Mouse (Mus musculus): Measurements from ENCODE around the gene Hoxb5. TPM values are rescaled to one million over a fixed set of nuclear protein-coding genes. Genes with fewer than 3 reads are reported as not detected.

The Hoxb5 gene
- polyA plus RNA-seq, 1 experiment from 2014 or later: 19.2 TPM

DNA sequence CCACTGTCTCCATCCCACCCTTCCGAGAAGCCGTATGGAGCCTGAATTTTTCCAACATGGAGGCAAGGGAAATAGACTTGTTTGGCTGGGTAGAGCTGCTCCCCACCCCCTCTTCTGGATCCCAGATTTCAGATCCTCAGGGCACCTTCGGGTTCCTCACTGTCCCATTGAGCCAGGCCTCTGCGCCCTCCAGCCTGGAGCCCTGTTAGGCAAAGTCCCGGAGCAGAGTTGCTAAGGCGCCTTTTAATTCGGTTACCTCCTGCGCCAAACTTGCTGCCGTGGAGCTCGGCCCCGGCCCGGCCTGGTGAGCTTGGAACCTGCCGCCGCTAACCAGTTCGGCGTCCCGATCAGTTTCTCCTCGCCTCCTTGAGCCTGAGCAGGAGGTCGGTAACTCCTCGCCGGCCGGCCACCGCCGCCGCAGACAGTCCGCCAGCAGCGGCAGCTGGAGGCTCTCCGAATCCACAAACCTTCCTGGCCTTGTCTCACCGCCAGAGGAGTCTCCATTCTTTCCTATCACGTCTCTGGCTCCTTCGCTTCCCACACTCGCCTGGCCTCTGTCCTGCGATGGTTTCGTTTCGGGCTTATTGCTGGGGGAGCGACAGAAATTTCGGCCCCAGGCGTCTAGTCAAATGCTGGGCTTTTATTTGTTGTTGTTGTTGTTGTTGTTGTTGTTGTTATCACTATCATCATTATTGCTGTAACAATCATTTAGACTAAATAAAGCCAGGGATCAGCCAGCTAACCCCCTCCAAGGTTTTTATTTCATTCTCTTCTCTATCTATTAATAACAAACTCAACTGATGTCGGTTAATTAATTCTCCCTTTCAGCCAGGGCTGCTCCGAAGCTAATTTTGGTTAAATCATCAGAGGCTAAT is 38.8 kb downstream of the Hoxb5 start:
- Histone ChIP-seq H3K4me3 (ENCODE audit: low read length) (peak overlapping the region; percentile 43), H3K9ac (replicated peaks; ENCODE audit: low read length) (peak overlapping the region; percentile 81), H3K27ac (ENCODE audit: low read length) (peak overlapping the region; percentile 99), H3K4me1 (ENCODE audit: insufficient read depth, low read length) (peaks cover 93% of the 10 kb centered on the region), H3K27me3 (ENCODE audit: insufficient read depth, low read length) (no peaks in the 10 kb centered on the region), H3K4me2 (replicated peaks; ENCODE audit: low read depth, low read length) (peak overlapping the region; percentile 90), H3K36me3 (ENCODE audit: insufficient read depth, low read length) (peaks cover 31% of the 10 kb centered on the region), H3K9me3 (ENCODE audit: low read length) (no peaks in the 10 kb centered on the region)
- ATAC-seq (ENCODE audit: low FRiP score, low TSS enrichment): no peak
- WGBS: 4% methylated on average over 40 of the region's 40 CpGs

DNA sequence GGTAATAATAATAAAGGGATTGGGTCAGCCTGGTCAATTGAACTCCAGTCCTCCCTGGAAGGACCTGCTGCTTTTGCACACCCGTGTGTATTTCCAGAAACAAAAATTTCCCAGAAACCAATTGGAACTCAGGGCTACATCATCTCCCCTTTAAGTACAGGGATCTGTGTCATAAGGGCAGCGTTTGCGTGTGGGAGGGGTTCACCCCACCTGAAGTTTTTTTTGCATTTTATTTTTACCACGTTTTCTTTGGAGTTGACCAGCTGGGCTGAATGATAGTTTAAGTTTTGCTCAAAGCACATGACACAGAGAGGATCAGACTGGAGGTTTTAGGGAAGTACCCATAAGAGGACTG is 39.4 kb downstream of the Hoxb5 start:
- Histone ChIP-seq H3K27me3 (ENCODE audit: insufficient read depth, low read length) (no peaks in the 10 kb centered on the region), H3K36me3 (ENCODE audit: insufficient read depth, low read length) (peaks cover 31% of the 10 kb centered on the region), H3K27ac (ENCODE audit: low read length) (peak overlapping the region; percentile 99), H3K4me3 (ENCODE audit: low read length) (peak overlapping the region; percentile 43), H3K4me1 (ENCODE audit: insufficient read depth, low read length) (peaks cover 91% of the 10 kb centered on the region), H3K4me2 (replicated peaks; ENCODE audit: low read depth, low read length) (peak overlapping the region; percentile 90), H3K9me3 (ENCODE audit: low read length) (no peaks in the 10 kb centered on the region), H3K9ac (replicated peaks; ENCODE audit: low read length) (peak overlapping the region; percentile 81)
- WGBS: 9% methylated on average over 4 of the region's 4 CpGs
- ATAC-seq (ENCODE audit: low FRiP score, low TSS enrichment): no peak

DNA sequence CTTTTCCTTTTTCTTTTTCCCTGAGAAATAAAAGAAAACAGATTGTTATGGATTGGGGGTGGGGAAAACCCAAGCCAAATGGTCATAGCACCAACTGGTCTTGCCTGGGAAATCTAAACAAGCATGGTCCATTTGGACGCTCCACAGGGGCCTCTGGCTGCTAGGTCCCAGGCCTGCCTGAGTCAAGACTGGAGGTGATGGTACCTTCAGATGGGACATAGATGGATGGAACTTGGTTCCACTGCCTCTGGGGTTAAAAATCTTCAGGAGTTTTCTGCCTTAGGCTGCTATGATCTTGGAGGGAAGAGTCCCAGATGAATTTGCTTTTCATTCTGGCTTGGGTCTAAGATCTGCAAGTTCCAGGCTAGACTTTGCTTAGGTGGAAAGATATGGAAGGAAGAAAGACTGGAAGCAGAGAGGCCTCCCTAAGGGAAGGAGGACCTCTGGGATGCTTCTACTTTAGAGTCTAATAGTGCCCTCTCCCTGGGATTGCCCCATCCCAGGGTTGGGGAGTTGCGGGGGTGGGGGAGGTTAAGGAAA is 40.1 kb downstream of the Hoxb5 start:
- peaks cover 28% of the 10 kb centered on the region for H3K36me3 ChIP-seq (ENCODE audit: insufficient read depth, low read length)
- peak overlapping the region; percentile 99 for H3K27ac ChIP-seq (ENCODE audit: low read length)
- 34% methylated on average over 2 of the region's 2 CpGs for WGBS
- peak overlapping the region; percentile 90 for H3K4me2 ChIP-seq (replicated peaks; ENCODE audit: low read depth, low read length)
- H3K27me3 ChIP-seq (ENCODE audit: insufficient read depth, low read length): no peaks in the 10 kb centered on the region
- no peaks in the 10 kb centered on the region for H3K9me3 ChIP-seq (ENCODE audit: low read length)
- peaks cover 90% of the 10 kb centered on the region for H3K4me1 ChIP-seq (ENCODE audit: insufficient read depth, low read length)
- no peak for ATAC-seq (ENCODE audit: low FRiP score, low TSS enrichment)
- H3K4me3 ChIP-seq (ENCODE audit: low read length): peak overlapping the region; percentile 19
- peak overlapping the region; percentile 68 for H3K9ac ChIP-seq (replicated peaks; ENCODE audit: low read length)

DNA sequence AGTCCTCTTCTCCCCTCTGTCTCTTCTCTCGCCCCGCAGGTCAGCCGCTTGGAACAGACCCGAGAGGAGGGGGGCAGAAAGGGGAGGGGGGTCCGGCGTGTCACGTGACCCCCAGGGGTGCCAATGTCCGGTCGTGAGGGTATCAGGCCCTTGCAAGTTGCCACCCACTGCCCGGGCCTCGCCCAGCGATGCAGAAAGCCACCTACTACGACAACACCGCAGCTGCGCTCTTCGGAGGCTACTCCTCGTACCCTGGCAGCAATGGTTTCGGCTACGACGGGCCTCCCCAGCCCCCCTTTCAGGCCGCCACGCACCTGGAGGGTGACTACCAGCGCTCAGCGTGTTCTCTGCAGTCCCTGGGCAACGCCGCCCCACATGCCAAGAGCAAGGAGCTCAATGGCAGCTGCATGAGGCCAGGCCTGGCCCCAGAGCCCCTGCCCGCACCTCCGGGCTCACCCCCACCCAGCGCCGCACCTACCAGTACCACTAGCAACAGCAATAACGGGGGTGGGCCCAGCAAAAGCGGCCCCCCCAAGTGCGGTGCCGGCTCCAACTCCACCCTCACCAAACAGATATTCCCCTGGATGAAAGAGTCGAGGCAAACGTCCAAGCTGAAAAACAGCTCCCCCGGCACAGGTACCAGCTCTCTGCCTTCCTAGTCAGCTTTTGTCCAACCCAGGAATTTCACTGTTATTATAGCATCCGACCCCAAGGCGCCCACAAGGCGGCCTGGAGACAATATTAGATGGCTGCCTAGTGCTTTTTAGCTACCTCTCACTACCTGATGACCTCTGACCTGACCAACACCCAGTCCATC is 41.1 kb downstream of the Hoxb5 start:
- ATAC-seq (ENCODE audit: low FRiP score, low TSS enrichment): peak; percentile 25; the same call in 1 of the 2 replicates
- H3K4me2 ChIP-seq (replicated peaks; ENCODE audit: low read depth, low read length): peak overlapping the region; percentile 90

DNA sequence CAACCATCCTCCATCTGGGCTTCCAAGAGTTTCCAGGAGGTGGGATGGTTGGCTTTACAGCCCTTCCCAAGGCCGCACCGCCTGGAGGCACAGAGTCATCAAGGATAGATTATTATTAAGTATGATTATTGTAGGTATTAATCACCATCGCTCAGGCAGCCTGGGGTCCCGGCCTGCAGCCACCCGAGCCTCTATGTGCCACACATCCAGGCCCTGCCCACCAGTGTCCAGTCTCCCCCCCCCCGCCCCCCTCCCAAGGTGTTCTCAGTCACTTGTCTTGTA is 41.7 kb downstream of the Hoxb5 start:
- no peaks in the 10 kb centered on the region for H3K27me3 ChIP-seq (ENCODE audit: insufficient read depth, low read length)

More for the DNA sequence above, 41.1 kb downstream of the Hoxb5 start:
- 21% methylated on average over 40 of the region's 40 CpGs for WGBS
- Histone ChIP-seq H3K9me3 (ENCODE audit: low read length) (no peaks in the 10 kb centered on the region), H3K9ac (replicated peaks; ENCODE audit: low read length) (peak overlapping the region; percentile 68), H3K4me1 (ENCODE audit: insufficient read depth, low read length) (peaks cover 90% of the 10 kb centered on the region), H3K4me3 (ENCODE audit: low read length) (peak overlapping the region; percentile 18), H3K27me3 (ENCODE audit: insufficient read depth, low read length) (no peaks in the 10 kb centered on the region), H3K27ac (ENCODE audit: low read length) (peak overlapping the region; percentile 99), H3K36me3 (ENCODE audit: insufficient read depth, low read length) (peaks cover 28% of the 10 kb centered on the region)

DNA sequence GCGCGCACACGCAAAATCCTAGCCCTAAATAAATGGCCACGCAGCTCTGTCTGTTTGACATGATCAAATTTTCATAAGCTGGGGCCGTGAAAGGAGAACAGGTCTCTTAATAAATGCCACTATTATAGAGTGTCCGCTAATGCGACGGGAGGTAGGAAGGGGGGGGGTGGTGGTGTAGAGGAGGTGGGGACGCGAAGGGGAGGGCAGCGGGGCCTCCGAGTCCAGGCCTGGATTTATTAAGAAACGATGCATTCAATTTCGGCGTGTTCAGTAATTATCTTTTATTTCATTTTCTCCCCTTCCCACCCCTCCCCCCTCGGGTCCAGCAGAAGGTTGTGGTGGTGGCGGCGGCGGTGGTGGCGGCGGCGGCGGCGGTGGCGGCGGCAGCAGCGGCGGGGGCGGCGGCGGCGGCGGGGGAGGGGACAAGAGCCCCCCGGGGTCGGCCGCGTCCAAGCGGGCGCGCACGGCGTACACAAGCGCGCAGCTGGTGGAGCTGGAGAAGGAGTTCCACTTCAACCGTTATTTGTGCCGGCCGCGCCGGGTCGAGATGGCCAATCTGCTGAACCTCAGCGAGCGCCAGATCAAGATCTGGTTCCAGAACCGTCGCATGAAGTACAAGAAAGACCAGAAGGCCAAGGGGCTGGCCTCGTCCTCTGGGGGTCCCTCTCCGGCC is 42.2 kb downstream of the Hoxb5 start:
- Histone ChIP-seq H3K9ac (replicated peaks; ENCODE audit: low read length) (peak overlapping the region; percentile 68), H3K36me3 (ENCODE audit: insufficient read depth, low read length) (peaks cover 28% of the 10 kb centered on the region), H3K4me3 (ENCODE audit: low read length) (peak overlapping the region; percentile 37), H3K4me2 (replicated peaks; ENCODE audit: low read depth, low read length) (peak overlapping the region; percentile 90), H3K27me3 (ENCODE audit: insufficient read depth, low read length) (no peaks in the 10 kb centered on the region), H3K9me3 (ENCODE audit: low read length) (no peaks in the 10 kb centered on the region), H3K27ac (ENCODE audit: low read length) (peak overlapping the region; percentile 99), H3K4me1 (ENCODE audit: insufficient read depth, low read length) (peaks cover 89% of the 10 kb centered on the region)
- WGBS: 7% methylated on average over 39 of the region's 56 CpGs
- ATAC-seq (ENCODE audit: low FRiP score, low TSS enrichment): no peak

More for the DNA sequence above, 41.7 kb downstream of the Hoxb5 start:
- ATAC-seq (ENCODE audit: low FRiP score, low TSS enrichment): no peak
- H3K4me3 ChIP-seq (ENCODE audit: low read length): peak overlapping the region; percentile 37
- 23% methylated on average over 6 of the region's 6 CpGs for WGBS
- H3K9ac ChIP-seq (replicated peaks; ENCODE audit: low read length): peak overlapping the region; percentile 68
- H3K4me2 ChIP-seq (replicated peaks; ENCODE audit: low read depth, low read length): peak overlapping the region; percentile 90
- H3K27ac ChIP-seq (ENCODE audit: low read length): peak overlapping the region; percentile 99
- peaks cover 90% of the 10 kb centered on the region for H3K4me1 ChIP-seq (ENCODE audit: insufficient read depth, low read length)
- no peaks in the 10 kb centered on the region for H3K9me3 ChIP-seq (ENCODE audit: low read length)
- peaks cover 28% of the 10 kb centered on the region for H3K36me3 ChIP-seq (ENCODE audit: insufficient read depth, low read length)

DNA sequence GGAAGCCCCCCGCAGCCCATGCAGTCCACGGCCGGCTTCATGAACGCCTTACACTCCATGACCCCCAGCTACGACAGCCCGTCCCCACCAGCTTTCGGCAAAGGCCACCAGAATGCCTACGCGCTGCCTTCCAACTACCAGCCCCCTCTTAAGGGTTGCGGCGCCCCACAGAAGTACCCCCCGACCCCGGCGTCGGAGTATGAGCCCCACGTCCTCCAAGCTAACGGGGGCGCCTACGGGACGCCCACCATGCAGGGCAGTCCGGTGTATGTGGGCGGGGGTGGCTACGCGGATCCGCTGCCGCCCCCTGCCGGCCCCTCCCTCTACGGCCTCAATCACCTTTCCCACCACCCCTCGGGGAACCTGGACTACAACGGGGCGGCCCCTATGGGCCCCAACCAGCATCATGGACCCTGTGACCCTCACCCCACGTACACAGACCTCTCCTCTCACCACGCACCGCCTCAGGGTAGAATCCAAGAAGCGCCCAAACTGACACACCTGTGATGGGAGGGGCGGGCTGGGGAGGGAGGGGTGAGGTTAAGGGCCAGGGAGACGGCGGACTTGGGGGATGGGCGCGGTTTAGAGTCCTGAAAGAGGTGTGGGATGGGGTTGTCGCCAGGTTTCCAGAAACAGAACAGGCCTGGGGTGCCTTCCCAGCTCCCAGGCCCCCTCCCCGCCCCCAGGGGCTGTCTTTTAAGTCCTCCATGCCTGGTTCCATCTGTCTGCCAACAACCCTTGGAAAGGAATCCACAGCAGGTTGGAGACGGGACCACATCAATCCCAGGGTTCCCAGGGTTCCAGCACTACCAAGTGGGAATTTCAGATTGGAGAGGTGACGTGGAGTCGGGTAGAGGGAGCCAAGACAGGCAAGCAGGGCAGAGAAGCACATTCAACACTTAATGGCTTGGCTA is 43.0 kb downstream of the Hoxb5 start:
- 11% methylated on average over 45 of the region's 45 CpGs for WGBS

DNA sequence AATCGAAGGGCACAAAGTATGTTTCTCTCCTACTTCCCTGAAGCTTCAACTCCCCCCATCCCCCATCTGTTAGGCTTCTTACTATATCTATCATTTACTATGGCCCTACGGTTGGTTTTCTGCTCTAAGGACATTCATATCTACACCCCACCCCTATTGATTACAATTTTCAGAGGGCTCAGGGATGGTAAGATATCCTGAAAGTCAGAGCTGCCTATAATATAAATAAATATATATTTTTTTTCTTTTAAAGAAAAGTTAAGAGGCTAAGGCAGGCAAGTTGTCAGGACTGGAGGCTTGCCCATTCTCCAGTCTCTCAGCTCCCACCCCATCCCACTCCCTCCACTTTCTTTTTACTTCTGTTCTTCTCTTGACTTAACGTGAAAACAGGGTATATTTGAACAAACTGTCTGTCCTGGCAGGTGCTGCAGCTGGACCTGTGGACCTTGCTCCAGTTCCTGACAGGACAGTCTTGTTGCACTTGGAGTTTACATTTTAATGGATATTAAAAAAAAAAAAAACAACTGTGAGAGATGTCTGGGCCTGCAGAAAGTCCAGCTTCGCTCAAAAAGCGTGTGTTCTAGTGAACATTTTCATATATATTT is 43.9 kb downstream of the Hoxb5 start:
- Histone ChIP-seq H3K9ac (replicated peaks; ENCODE audit: low read length) (peak overlapping the region; percentile 68), H3K27me3 (ENCODE audit: insufficient read depth, low read length) (no peaks in the 10 kb centered on the region), H3K4me1 (ENCODE audit: insufficient read depth, low read length) (peaks cover 89% of the 10 kb centered on the region), H3K27ac (ENCODE audit: low read length) (peak overlapping the region; percentile 99), H3K4me2 (replicated peaks; ENCODE audit: low read depth, low read length) (no peak overlapping the region; the same call in 1 of the 2 replicates), H3K9me3 (ENCODE audit: low read length) (no peaks in the 10 kb centered on the region), H3K4me3 (ENCODE audit: low read length) (no peak overlapping the region), H3K36me3 (ENCODE audit: insufficient read depth, low read length) (peaks cover 28% of the 10 kb centered on the region)
- no peak for ATAC-seq (ENCODE audit: low FRiP score, low TSS enrichment)
- 42% methylated on average over 5 of the region's 5 CpGs for WGBS

More for the DNA sequence above, 43.0 kb downstream of the Hoxb5 start:
- H3K4me2 ChIP-seq (replicated peaks; ENCODE audit: low read depth, low read length): peak overlapping the region; percentile 90
- H3K4me3 ChIP-seq (ENCODE audit: low read length): peak overlapping the region; percentile 37
- peak overlapping the region; percentile 99 for H3K27ac ChIP-seq (ENCODE audit: low read length)
- no peak for ATAC-seq (ENCODE audit: low FRiP score, low TSS enrichment)
- H3K36me3 ChIP-seq (ENCODE audit: insufficient read depth, low read length): peaks cover 28% of the 10 kb centered on the region
- peaks cover 93% of the 10 kb centered on the region for H3K4me1 ChIP-seq (ENCODE audit: insufficient read depth, low read length)
- H3K27me3 ChIP-seq (ENCODE audit: insufficient read depth, low read length): no peaks in the 10 kb centered on the region
- peak overlapping the region; percentile 68 for H3K9ac ChIP-seq (replicated peaks; ENCODE audit: low read length)
- H3K9me3 ChIP-seq (ENCODE audit: low read length): no peaks in the 10 kb centered on the region
